Mouse (Mus musculus): ENCODE data around the gene Aunip. TPM values are rescaled to one million over a fixed set of nuclear protein-coding genes. Genes with fewer than 3 reads are reported as not detected.

Gene Aunip
- polyA plus RNA-seq, 1 experiment from 2014 or later, result 7.8 TPM

- no peaks in the 10 kb centered on the region for H3K9me3 ChIP-seq (ENCODE audit: control insufficient read depth, low read length)
- H3K27me3 ChIP-seq (replicated peaks; ENCODE audit: control insufficient read depth, insufficient read depth, low read length), result no peaks in the 10 kb centered on the region
- no peak overlapping the region for H3K27ac ChIP-seq (ENCODE audit: low read depth)
- peaks cover 23% of the 10 kb centered on the region for H3K4me1 ChIP-seq (replicated peaks; ENCODE audit: control insufficient read depth, insufficient read depth, low read length)
- DNase-seq (ENCODE audit: low spot score) (no peak), ATAC-seq (replicated peaks; ENCODE audit: low FRiP score, low TSS enrichment, low read depth) (no peak)
- H3K9ac ChIP-seq (ENCODE audit: low read length), result no peak overlapping the region
- H3K36me3 ChIP-seq (ENCODE audit: control insufficient read depth, insufficient read depth, low read length), result peaks cover 31% of the 10 kb centered on the region
- WGBS, result 89% methylated on average over 4 of the region's 4 CpGs
- peak overlapping the region; percentile 93; the same call in 1 of the 2 replicates for H3K4me3 ChIP-seq (ENCODE audit: low read depth, low read length)
- peak overlapping the region; percentile 97; the same call in 1 of the 2 replicates for H3K4me2 ChIP-seq (ENCODE audit: low read length)
These were observed 22.6 kb downstream of the Aunip start for GRCm38 (mm10) chr4:134533421-134533820.

GRCm38 (mm10) chr4:134534124-134534886 is 23.5 kb downstream of the Aunip start:
- H3K27me3 ChIP-seq (replicated peaks; ENCODE audit: control insufficient read depth, insufficient read depth, low read length), result no peaks in the 10 kb centered on the region
- peaks cover 29% of the 10 kb centered on the region for H3K36me3 ChIP-seq (ENCODE audit: control insufficient read depth, insufficient read depth, low read length)
- peak overlapping the region; percentile 80 for H3K27ac ChIP-seq (ENCODE audit: low read depth)
- ATAC-seq (replicated peaks; ENCODE audit: low FRiP score, low TSS enrichment, low read depth) (peak; percentile 4; the same call in 1 of the 2 replicates), DNase-seq (ENCODE audit: low spot score) (peak; percentile 80)
- peak overlapping the region; percentile 97 for H3K4me2 ChIP-seq (ENCODE audit: low read length)
- peak overlapping the region; percentile 93 for H3K4me3 ChIP-seq (ENCODE audit: low read depth, low read length)
- H3K9me3 ChIP-seq (ENCODE audit: control insufficient read depth, low read length), result no peaks in the 10 kb centered on the region
- WGBS, result under 1% methylated on average over 57 of the region's 57 CpGs
- peak overlapping the region; percentile 77 for H3K9ac ChIP-seq (ENCODE audit: low read length)
- H3K4me1 ChIP-seq (replicated peaks; ENCODE audit: control insufficient read depth, insufficient read depth, low read length), result peaks cover 23% of the 10 kb centered on the region

- Histone ChIP-seq H3K4me1 (replicated peaks; ENCODE audit: control insufficient read depth, insufficient read depth, low read length) (peaks cover 23% of the 10 kb centered on the region), H3K27ac (ENCODE audit: low read depth) (peak within 1 kb of the TSS; percentile 80), H3K4me2 (ENCODE audit: low read length) (peak within 1 kb of the TSS; percentile 97), H3K27me3 (replicated peaks; ENCODE audit: control insufficient read depth, insufficient read depth, low read length) (no peaks in the 10 kb centered on the region), H3K9me3 (ENCODE audit: control insufficient read depth, low read length) (no peaks in the 10 kb centered on the region), H3K9ac (ENCODE audit: low read length) (peak within 1 kb of the TSS; percentile 77), H3K4me3 (ENCODE audit: low read depth, low read length) (peak within 1 kb of the TSS; percentile 93), H3K36me3 (ENCODE audit: control insufficient read depth, insufficient read depth, low read length) (peaks cover 29% of the 10 kb centered on the region)
- DNase-seq (ENCODE audit: low spot score) (peak; percentile 95), ATAC-seq (replicated peaks; ENCODE audit: low FRiP score, low TSS enrichment, low read depth) (peak; percentile 97)
- WGBS, result under 1% methylated on average over 71 of the region's 71 CpGs
These were observed 24.4 kb downstream of the Aunip start, which contains the start of gene Mtfr1l for GRCm38 (mm10) chr4:134534932-134535786. Gene Mtfr1l, minus strand, starts transcription at chr4:134535387.

GRCm38 (mm10) chr4:134535787-134536151 is 25.0 kb downstream of the Aunip start:
- H3K36me3 ChIP-seq (ENCODE audit: control insufficient read depth, insufficient read depth, low read length), result peaks cover 28% of the 10 kb centered on the region
- peak overlapping the region; percentile 33; the same call in 1 of the 2 replicates for H3K27ac ChIP-seq (ENCODE audit: low read depth)
- peak overlapping the region; percentile 50 for H3K9ac ChIP-seq (ENCODE audit: low read length)
- H3K4me1 ChIP-seq (replicated peaks; ENCODE audit: control insufficient read depth, insufficient read depth, low read length), result peaks cover 23% of the 10 kb centered on the region
- H3K4me3 ChIP-seq (ENCODE audit: low read depth, low read length), result peak overlapping the region; percentile 93
- no peak for DNase-seq (ENCODE audit: low spot score)
- H3K4me2 ChIP-seq (ENCODE audit: low read length), result peak overlapping the region; percentile 97
- ATAC-seq (replicated peaks; ENCODE audit: low FRiP score, low TSS enrichment, low read depth), result no peak; the same call in 1 of the 2 replicates
- WGBS, result 6% methylated on average over 8 of the region's 8 CpGs
- H3K9me3 ChIP-seq (ENCODE audit: control insufficient read depth, low read length), result no peaks in the 10 kb centered on the region
- H3K27me3 ChIP-seq (replicated peaks; ENCODE audit: control insufficient read depth, insufficient read depth, low read length), result no peaks in the 10 kb centered on the region

- Histone ChIP-seq H3K9me3 (ENCODE audit: control insufficient read depth, low read length) (no peaks in the 10 kb centered on the region), H3K4me3 (ENCODE audit: low read depth, low read length) (no peak overlapping the region), H3K36me3 (ENCODE audit: control insufficient read depth, insufficient read depth, low read length) (peaks cover 41% of the 10 kb centered on the region), H3K4me1 (replicated peaks; ENCODE audit: control insufficient read depth, insufficient read depth, low read length) (peaks cover 6% of the 10 kb centered on the region; the same call in 1 of the 2 replicates), H3K27me3 (replicated peaks; ENCODE audit: control insufficient read depth, insufficient read depth, low read length) (no peaks in the 10 kb centered on the region), H3K4me2 (ENCODE audit: low read length) (no peak overlapping the region), H3K27ac (ENCODE audit: low read depth) (no peak overlapping the region), H3K9ac (ENCODE audit: low read length) (no peak overlapping the region)
- 85% methylated on average over 10 of the region's 10 CpGs for WGBS
- DNase-seq (ENCODE audit: low spot score) (no peak), ATAC-seq (replicated peaks; ENCODE audit: low FRiP score, low TSS enrichment, low read depth) (no peak)
These were observed 28.3 kb downstream of the Aunip start for GRCm38 (mm10) chr4:134538997-134539580.

GRCm38 (mm10) chr4:134542726-134543125 is 31.9 kb downstream of the Aunip start:
- no peaks in the 10 kb centered on the region for H3K9me3 ChIP-seq (ENCODE audit: control insufficient read depth, low read length)
- no peak overlapping the region for H3K27ac ChIP-seq (ENCODE audit: low read depth)
- 90% methylated on average over 9 of the region's 9 CpGs for WGBS
- H3K4me1 ChIP-seq (replicated peaks; ENCODE audit: control insufficient read depth, insufficient read depth, low read length), result peaks cover 4% of the 10 kb centered on the region
- H3K4me2 ChIP-seq (ENCODE audit: low read length), result no peak overlapping the region
- H3K36me3 ChIP-seq (ENCODE audit: control insufficient read depth, insufficient read depth, low read length), result peaks cover 69% of the 10 kb centered on the region
- no peaks in the 10 kb centered on the region for H3K27me3 ChIP-seq (replicated peaks; ENCODE audit: control insufficient read depth, insufficient read depth, low read length)
- no peak for ATAC-seq (replicated peaks; ENCODE audit: low FRiP score, low TSS enrichment, low read depth)
- H3K9ac ChIP-seq (ENCODE audit: low read length), result no peak overlapping the region
- no peak for DNase-seq (ENCODE audit: low spot score)
- H3K4me3 ChIP-seq (ENCODE audit: low read depth, low read length), result no peak overlapping the region

- no peaks in the 10 kb centered on the region for H3K9me3 ChIP-seq (ENCODE audit: control insufficient read depth, low read length)
- ATAC-seq (replicated peaks; ENCODE audit: low FRiP score, low TSS enrichment, low read depth), result peak; percentile 76
- H3K4me2 ChIP-seq (ENCODE audit: low read length), result no peak overlapping the region
- peak; percentile 100 for DNase-seq (ENCODE audit: low spot score)
- H3K27ac ChIP-seq (ENCODE audit: low read depth), result no peak overlapping the region
- peaks cover 71% of the 10 kb centered on the region for H3K36me3 ChIP-seq (ENCODE audit: control insufficient read depth, insufficient read depth, low read length)
- no peak overlapping the region for H3K4me3 ChIP-seq (ENCODE audit: low read depth, low read length)
- H3K9ac ChIP-seq (ENCODE audit: low read length), result no peak overlapping the region
- 9% methylated on average over 5 of the region's 5 CpGs for WGBS
- peaks cover 4% of the 10 kb centered on the region for H3K4me1 ChIP-seq (replicated peaks; ENCODE audit: control insufficient read depth, insufficient read depth, low read length)
- H3K27me3 ChIP-seq (replicated peaks; ENCODE audit: control insufficient read depth, insufficient read depth, low read length), result no peaks in the 10 kb centered on the region
These were observed 32.5 kb downstream of the Aunip start for GRCm38 (mm10) chr4:134543261-134543660.

Measured in intestine, embryonic 14.5 days (tissue).